Comparison of ENCODE assay signal across 18 mouse cellular contexts in genomic region chr5:24933760-24934159, GRCm38 (mm10).
DNase-seq lines count a peak whose midpoint lies in the region; ATAC-seq and TF ChIP-seq lines count a peak whose summit lies in the region.
"Had no signal": no experiment of that assay in that cellular context is flagged by ENCODE, and none has a peak within 500 bp of the region (broad histone marks: within the 10 kb centered on the region; RNA-seq: fewer than 3 reads in every experiment).

No protein-coding gene starts in this region.

- H3K4me2 ChIP-seq in forebrain, postnatal 0 days (ENCODE audit: low read depth), result no peak overlapping the region
- no peak overlapping the region for H3K4me2 ChIP-seq in forebrain, embryonic 13.5 days
- H3K4me2 ChIP-seq: heart, embryonic 13.5 days; kidney, embryonic 15.5 days had no signal

- H3K9ac ChIP-seq in forebrain, postnatal 0 days, result no peak overlapping the region
- H3K9ac ChIP-seq in forebrain, embryonic 13.5 days, result no peak overlapping the region
- H3K9ac ChIP-seq: heart, embryonic 13.5 days; kidney, embryonic 15.5 days had no signal

- H3K27ac ChIP-seq in forebrain, postnatal 0 days (ENCODE audit: low read depth, low read length), result no peak overlapping the region
- no peak overlapping the region for H3K27ac ChIP-seq in forebrain, embryonic 13.5 days
- no peak overlapping the region for H3K27ac ChIP-seq in layer of hippocampus, adult 2 months
- H3K27ac ChIP-seq: embryonic facial prominence, embryonic 10.5 days; heart, embryonic 13.5 days; kidney, embryonic 15.5 days had no signal

- no peak overlapping the region for H3K4me3 ChIP-seq in forebrain, postnatal 0 days (ENCODE audit: low read depth, low read length)
- H3K4me3 ChIP-seq in forebrain, embryonic 13.5 days, result no peak overlapping the region
- H3K4me3 ChIP-seq in layer of hippocampus, adult 2 months, result no peak overlapping the region
- H3K4me3 ChIP-seq: embryonic facial prominence, embryonic 10.5 days; heart, embryonic 13.5 days; kidney, embryonic 15.5 days had no signal

- H3K36me3 ChIP-seq in forebrain, postnatal 0 days (ENCODE audit: insufficient read depth), result no peaks in the 10 kb centered on the region
- H3K36me3 ChIP-seq in forebrain, embryonic 13.5 days (ENCODE audit: poor library complexity, severe bottlenecking), result no peaks in the 10 kb centered on the region
- H3K36me3 ChIP-seq: embryonic facial prominence, embryonic 10.5 days; G1E; kidney, embryonic 15.5 days had no signal

- H3K4me1 ChIP-seq in forebrain, postnatal 0 days (ENCODE audit: insufficient read depth), result no peaks in the 10 kb centered on the region
- H3K4me1 ChIP-seq in forebrain, embryonic 13.5 days, result peaks cover 7% of the 10 kb centered on the region; the same call in 1 of the 2 replicates
- H3K4me1 ChIP-seq: embryonic facial prominence, embryonic 10.5 days had no signal

- H3K9me3 ChIP-seq in forebrain, postnatal 0 days (ENCODE audit: low read length), result no peaks in the 10 kb centered on the region
- H3K9me3 ChIP-seq in forebrain, embryonic 13.5 days (replicated peaks), result no peaks in the 10 kb centered on the region; the same call in 1 of the 2 replicates
- H3K9me3 ChIP-seq: embryonic facial prominence, embryonic 10.5 days; kidney, embryonic 15.5 days had no signal

- WGBS in forebrain, postnatal 0 days, result 92% methylated on average over 1 of the region's 1 CpGs
- WGBS in forebrain, embryonic 13.5 days, result 97% methylated on average over 1 of the region's 1 CpGs

- DNase-seq in forebrain, postnatal 0 days, result no peak
- DNase-seq in layer of hippocampus, adult 2 months (ENCODE audit: low spot score in 2 of 2), result no peak
- no peak for DNase-seq in layer of hippocampus, postnatal 36 days
- peak; percentile 9 for DNase-seq in 3T3-L1 (ENCODE audit: low read depth, low spot score)
- peak; percentile 56 for DNase-seq in R1 (ENCODE audit: low read depth, low spot score)
- DNase-seq in adrenal gland, postnatal 36 days, result no peak
- no peak for DNase-seq in thymus, adult 18-20 months
- DNase-seq: adrenal gland, postnatal 10 days; cerebellum, adult 18-20 months; right cerebral cortex, postnatal 25 days; thymus, postnatal 25 days had no signal

- H3K27me3 ChIP-seq in forebrain, postnatal 0 days (ENCODE audit: insufficient read depth, low read length), result no peaks in the 10 kb centered on the region
- no peaks in the 10 kb centered on the region for H3K27me3 ChIP-seq in forebrain, embryonic 13.5 days
- H3K27me3 ChIP-seq: heart, embryonic 13.5 days; kidney, embryonic 15.5 days had no signal

- ATAC-seq in forebrain, postnatal 0 days, result no peak
- ATAC-seq in forebrain, embryonic 13.5 days, result no peak
- ATAC-seq: forebrain, embryonic 14.5 days; inflammation-experienced regulatory T-cells, adult 6 months had no signal

- TF ChIP-seq CTCF in forebrain, postnatal 0 days (IDR thresholded peaks at IDR 0.05; ENCODE audit: low read depth), result peak; percentile 14; the same call in 1 of the 2 replicates
- peak; percentile 69 for TF ChIP-seq CTCF in layer of hippocampus, adult 2 months (conservative IDR thresholded peaks at IDR 0.05)

Comparison
In these comparisons a context has a peak if more than half of its experiments do, and no peak if none do; other contexts are left out.
1. DNase-seq: peak in 3T3-L1 (single experiment) and R1 (single experiment); none in forebrain, postnatal 0 days (single experiment), layer of hippocampus, adult 2 months (0 of 2), layer of hippocampus, postnatal 36 days (0 of 2), adrenal gland, postnatal 36 days (0 of 2) and thymus, adult 18-20 months (0 of 2).